Mouse (Mus musculus) v-Abl transformed pro-B cells (cell line): ENCODE results near the gene Bola2.
"Not testable (repeated sequence)": the region's sequence is repeated elsewhere in the genome, so short reads cannot be mapped to it uniquely, and the experiment has no call there.

Experiments used
- in situ Hi-C, 2 experiments: fragments of 400-800 bp; cut with MboI; formaldehyde crosslinking; loops; one replicate each; pipeline ENCODE4 v1.15.1; 2025; ENCODE audit not compliant: unreplicated experiment in 2 of 2

The Bola2 gene

DNA sequence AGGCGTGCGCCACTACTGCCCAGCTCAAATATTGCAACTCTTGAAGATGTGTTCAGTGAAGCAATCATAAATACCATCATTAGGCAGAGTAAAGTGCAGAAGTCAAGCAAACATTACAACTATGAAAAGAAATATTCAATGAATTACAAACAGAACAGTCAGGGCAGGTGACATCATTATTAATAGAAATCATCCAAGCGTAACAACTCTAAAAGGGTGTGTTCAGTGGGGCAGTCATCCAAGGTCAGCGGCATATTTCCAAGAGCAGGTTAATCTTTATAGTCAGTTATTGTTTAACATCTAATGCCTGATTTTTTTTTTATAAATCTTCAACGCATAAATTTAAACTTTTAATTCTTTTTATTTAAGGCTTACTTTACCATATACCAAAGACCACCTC, 14.0 kb upstream of the Bola2 start:
- in situ Hi-C loops: no loop called here

DNA sequence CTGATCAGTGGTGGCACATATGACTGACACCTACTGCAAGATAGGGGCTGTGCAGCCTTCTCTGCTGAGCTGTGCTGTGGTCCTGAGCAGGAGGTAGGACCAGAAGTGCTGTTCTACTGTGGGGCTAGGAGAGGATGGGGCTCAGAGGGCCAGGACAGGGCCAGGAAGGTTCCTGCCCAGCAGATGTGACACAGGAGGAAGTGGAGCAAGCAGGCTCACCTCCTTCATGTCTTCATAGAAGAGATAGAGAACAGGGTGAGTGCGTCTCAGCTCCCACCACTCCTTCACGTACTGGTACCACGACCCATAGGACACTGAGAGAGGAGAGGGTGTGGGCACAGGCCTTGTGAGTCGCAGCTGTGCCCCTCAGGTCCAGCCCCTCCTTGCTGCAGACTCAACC, 7.0 kb upstream of the Bola2 start:
- in situ Hi-C loops: not testable (repeated sequence)

DNA sequence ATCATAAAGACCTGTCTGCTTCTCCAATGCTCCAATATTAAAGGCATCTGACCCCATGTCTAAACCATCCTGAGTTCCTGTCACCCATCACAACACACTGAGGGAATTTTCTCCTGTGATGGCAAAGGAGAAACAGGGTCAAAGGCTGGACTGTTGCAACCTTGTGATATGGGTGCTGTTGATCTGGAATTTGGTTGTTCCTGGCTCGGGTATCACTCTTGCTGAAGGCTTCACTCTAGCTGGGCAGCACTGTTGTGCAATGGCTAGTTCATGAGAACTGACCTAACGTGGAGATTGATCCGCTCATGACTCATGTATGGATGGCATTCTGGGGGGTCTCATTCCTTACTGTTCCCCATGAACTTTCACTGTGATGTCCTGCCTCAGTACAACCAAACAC, 6.2 kb upstream of the Bola2 start:
- in situ Hi-C loops: no loop called here

DNA sequence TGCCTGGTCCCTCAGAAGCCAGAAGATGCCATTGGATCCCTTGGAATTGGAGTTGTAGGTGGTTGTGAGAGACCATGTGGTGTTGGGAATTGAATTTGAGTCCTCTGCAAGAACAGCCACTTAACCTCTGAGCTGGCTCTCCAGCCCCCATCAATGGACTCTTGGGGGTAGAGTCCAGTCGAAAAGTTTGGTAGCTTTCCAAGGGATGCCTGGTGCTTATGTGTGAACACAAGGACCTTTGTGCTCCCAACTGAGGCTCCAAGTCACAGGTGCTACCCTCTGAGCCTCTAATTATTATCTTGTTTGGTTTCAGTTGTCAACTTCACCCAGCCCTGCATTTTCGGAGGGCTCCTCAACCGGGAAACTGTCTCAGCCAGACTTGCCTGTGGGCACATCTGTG, 4.5 kb upstream of the Bola2 start:
- in situ Hi-C loops: loop anchor here (5.0 to 10.0 kb wide), 3 partner anchors 48 to 216 kb away; partner anchors contain the start of gene Sh2b1 (in 1 of the 2)

DNA sequence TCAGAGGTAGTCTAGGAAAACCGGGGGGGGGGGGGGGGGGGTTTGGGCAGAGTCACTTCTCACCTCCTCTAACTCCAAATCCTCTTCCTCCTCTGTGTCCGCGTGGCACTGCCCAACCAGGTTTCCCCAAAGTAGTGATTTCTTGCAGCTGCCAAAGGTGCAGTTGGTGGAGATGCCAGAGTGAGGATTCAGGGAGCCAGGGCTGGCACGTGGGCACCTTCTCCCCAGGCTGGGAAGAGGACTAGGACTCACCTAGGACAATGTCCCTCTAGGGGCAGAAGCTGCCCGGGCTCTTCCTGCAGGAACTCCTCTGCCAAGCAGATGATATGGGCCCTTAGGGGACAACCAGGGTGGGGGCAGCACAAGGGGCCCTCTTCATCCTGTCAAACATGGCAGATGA, 3.5 kb upstream of the Bola2 start:
- in situ Hi-C loops: loop anchor here (5.0 to 10.0 kb wide), 3 partner anchors 49 to 217 kb away; partner anchors contain the start of gene Sh2b1 (in 1 of the 2)

DNA sequence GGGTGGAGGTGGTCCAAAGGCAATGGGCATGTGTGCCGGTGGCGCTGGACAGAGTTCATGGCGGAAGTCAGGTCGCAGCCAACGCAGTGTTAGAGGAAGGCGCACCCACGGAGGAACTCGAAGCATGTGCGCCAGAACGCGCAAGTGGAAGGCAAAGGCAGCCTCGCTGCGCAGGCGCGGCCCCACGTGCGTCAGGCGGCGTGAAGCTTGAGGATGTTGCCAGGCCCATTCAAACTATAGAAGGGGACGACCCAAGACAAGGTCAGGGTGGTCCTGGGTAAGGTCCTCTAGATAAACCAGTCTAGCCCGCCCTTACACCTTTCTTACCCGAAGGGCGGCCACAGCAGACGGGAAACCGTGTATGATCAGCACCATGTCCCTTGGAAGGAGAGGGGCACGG, 2.8 kb upstream of the Bola2 start:
- in situ Hi-C loops: loop anchor here (5.0 to 10.0 kb wide), 3 partner anchors 50 to 218 kb away; partner anchors contain the start of gene Sh2b1 (in 1 of the 2)

DNA sequence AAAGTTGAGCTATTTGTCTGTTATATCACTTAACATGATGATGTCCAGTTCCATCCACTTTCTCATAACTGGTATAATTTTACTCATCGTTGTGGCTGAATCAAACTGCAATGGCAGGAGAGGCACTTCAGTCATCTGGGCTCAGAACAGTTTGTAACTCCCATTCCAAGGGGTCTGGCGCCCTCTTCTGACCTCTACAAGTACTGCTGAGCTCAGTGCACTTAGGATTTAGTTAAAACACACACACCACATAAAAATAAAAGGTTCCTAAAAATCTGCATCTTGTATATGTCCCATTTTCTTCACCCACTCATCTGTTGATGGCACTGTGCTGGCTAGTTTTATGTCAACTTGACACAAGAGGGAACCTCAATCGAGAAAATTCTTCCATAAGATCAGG, 1.9 kb upstream of the Bola2 start:
- in situ Hi-C loops: loop anchor here (5.0 to 10.0 kb wide), 3 partner anchors 51 to 218 kb away; partner anchors contain the start of gene Sh2b1 (in 1 of the 2)

DNA sequence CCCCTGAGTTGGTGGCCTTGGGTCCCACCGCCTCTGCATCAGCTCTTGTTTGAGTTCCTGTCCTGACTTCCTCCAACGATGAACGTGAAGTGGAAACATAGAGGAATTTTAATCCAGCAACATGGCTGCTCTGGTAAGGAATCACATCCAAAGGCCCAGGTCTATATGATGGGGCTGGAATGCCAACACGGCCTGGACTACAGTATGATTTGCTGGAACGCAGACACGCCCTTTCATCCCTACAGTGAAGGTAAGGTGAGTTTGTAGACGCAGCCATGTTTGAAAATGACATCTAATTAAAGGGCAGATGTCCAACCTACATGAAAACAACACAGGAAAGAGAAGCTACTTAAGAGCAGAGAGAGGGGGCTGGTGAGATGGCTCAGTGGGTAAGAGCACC, 1.4 kb upstream of the Bola2 start:
- in situ Hi-C loops: loop anchor here (5.0 to 10.0 kb wide), 3 partner anchors 51 to 219 kb away; partner anchors contain the start of gene Sh2b1 (in 1 of the 2)

DNA sequence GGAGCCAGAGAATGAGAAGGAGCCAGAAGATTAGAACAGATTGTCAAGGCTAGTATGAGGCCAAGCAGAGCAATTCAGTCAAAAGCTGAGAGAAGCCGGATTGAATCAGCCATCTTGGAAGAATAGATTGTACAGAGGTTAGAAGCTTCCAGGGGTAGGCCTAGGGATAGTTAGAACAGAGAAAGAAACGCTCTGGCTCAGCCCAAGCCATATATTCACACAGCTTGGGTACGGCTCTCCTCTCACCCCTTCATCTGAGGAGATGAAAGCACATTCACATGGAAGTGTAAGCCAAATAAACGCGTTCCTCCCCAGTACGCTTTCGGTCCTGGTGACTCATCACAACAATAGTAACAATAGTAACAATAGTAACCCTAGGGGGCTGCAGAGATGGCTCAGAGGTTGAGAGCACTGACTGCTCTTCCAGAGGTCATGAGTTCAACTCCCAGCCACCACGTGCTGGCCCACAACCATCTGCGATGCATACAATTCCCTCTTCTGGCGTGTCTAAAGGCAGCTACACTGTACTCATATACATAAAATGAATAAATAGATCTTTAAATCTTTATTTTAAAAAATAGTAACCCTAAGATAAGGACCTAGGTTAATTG, 655 bp upstream of the Bola2 start:
- in situ Hi-C loops: loop anchor here (5.0 to 10.0 kb wide), 3 partner anchors 52 to 220 kb away; partner anchors contain the start of gene Sh2b1 (in 1 of the 2)

DNA sequence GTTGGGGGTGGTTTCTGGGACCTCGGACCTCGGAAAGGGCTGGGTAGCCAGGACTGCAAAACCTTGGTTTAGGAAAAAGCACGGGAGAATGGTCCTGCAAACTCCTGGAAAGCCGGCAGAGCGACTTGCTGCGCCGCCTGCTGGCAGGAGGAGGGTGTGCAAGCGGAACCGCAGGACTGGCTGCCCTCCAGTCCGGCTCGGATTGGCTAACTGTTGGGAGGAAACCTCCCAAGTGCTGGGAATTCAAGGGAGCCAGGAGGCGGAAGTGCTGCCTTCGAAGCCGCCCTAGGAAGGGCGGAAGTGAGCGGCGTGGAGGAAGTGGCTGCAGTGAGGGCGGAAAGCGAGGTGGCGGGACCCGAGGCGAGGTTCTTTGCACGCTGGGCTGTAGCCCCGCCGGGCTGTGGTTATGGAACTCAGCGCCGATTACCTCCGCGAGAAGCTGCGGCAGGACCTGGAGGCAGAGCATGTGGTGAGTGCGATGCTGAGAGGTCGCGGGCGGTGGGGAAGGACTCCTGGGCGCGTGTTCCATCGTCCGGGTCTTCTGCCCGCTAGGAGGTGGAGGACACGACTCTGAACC, 518 bp downstream of the Bola2 start, which contains the start of gene Slx1b:
Gene Slx1b (minus strand): TSS at position 154 of the 577 bp plus-strand sequence.
- in situ Hi-C loops: loop anchor here in 1 of 2 experiments (10.0 kb wide), 1 partner anchor 221 kb away; the partner anchor contains the start of gene Sh2b1

DNA sequence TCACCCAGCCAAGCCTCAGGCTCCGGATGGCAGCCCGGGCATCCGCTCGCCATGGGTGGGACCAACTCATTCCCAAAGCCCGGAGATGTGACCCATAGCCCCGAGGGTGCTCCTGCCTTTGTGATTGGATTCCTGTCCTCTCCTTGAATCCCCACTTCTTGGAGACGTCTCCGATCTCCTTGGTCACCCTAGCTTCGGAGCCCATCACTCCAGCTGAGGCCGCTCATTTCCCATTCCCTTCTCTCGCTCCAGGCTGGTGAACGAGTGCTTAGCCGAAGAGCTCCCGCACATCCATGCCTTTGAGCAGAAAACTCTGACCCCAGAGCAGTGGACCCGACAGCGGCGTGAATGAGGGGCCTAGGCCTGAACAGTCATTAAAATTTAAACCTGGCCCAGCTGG, 1.1 kb downstream of the Bola2 start:
- in situ Hi-C loops: loop anchor here in 1 of 2 experiments (10.0 kb wide), 1 partner anchor 222 kb away; the partner anchor contains the start of gene Sh2b1

DNA sequence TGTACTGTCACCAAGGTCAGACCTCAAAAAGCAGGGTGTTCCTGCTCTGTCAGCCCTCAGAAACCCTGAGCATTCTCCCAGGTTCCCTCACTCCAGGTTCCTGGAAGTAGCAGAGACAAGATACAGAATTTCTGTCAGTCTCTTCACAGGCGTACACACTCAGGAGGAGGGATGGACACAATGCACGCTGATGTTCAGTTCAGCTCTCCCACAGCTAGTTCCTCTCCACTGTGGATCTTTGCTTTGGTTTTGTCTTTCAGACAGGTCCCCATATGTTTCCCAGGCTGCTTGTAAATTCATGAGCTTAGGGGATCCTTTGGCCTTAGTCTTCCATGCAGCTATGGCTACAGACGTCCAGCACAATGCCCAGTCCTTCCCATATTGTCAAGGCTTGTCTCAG, 1.7 kb downstream of the Bola2 start:
- in situ Hi-C loops: loop anchor here in 1 of 2 experiments (10.0 kb wide), 1 partner anchor 222 kb away; the partner anchor contains the start of gene Sh2b1

DNA sequence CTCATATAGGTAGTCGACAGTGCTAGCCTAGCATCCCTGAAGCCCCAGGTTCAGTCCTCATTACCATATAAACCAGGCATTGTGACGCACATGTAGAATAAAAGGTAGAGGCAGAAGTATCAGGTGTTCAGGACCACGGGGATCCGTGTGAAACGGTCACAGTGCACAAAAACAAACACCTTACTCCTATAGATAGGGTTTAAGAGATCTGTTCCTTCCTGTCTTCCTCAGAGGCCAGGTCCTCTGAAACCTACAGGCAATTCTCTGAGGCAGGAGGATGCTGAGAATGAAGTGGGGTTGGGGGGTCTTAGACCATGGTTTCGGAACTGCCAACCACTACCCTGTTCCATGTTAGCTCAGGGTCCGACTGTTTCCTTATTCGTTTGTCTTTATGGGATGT, 2.6 kb downstream of the Bola2 start:
- in situ Hi-C loops: loop anchor here in 1 of 2 experiments (10.0 kb wide), 1 partner anchor 223 kb away; the partner anchor contains the start of gene Sh2b1

DNA sequence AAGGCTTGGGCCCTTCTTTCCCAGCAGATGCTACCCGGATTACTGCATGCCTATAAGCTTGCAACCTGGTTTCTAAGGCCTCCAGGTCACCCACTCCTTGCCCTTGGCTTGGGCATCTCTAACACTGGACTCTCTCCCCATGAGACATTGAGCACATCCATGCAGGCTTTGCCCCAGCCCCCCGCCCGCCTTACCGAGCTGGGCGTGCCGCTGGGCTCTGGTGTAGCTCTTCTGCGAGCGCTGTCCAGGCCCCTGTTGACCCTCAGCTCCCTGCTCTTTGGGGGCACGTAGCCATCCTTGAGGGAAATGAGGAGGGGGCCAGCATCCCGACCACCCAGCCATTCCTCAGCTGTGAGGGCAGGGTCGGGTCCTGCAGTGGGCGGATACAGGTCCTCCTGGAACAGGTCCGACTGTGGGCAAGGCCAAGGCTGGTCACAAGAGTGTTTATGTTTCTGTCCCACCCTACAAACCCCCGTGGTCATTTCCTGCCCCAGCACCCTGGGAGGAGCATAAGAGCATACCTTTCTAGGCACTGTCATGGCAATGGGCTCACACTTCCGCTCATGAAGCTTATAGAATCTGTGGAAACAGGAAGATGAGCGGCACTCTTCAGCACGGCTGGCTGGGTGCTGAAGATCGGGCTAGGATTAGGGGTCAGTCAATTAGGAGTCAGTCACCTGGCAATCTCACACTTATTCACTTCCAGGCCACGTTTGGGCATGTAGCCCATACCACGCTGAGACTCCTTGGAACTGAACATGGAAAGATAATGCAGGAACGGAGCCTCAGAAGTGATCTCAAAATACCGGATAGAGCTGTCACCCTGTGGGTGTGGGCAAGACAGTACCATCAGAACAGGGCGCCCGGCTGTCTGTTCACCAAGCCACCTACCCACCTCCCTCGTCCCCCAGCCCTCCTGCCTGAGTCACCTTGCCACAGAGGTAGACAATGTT, 5.1 kb downstream of the Bola2 start:
- in situ Hi-C loops: loop anchor here (5.0 kb wide), 2 partner anchors 62 to 77 kb away; partner anchors contain the start of gene Ypel3 (in 1 of the 2)

DNA sequence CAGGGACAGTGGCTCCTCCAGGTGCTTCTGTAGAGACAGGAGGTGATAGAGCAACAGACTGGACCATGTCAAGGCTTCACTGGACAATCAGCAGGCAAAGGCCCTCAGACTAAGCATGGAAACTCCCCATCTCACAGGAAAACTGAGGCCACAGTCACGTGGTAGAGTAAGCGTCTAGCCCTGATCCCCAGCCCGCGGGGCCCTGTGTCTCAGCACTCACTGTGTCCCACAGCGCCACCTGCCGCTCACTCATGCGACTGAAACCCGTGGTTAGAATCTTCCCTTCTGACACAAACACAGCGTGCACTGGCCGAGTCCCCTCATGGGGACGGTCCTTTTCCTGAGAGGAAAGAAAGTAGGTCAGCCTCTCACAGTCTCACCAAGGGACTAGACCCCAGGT, 5.9 kb downstream of the Bola2 start:
- in situ Hi-C loops: loop anchor here (5.0 kb wide), 2 partner anchors 61 to 76 kb away; partner anchors contain the start of gene Ypel3 (in 1 of the 2)

DNA sequence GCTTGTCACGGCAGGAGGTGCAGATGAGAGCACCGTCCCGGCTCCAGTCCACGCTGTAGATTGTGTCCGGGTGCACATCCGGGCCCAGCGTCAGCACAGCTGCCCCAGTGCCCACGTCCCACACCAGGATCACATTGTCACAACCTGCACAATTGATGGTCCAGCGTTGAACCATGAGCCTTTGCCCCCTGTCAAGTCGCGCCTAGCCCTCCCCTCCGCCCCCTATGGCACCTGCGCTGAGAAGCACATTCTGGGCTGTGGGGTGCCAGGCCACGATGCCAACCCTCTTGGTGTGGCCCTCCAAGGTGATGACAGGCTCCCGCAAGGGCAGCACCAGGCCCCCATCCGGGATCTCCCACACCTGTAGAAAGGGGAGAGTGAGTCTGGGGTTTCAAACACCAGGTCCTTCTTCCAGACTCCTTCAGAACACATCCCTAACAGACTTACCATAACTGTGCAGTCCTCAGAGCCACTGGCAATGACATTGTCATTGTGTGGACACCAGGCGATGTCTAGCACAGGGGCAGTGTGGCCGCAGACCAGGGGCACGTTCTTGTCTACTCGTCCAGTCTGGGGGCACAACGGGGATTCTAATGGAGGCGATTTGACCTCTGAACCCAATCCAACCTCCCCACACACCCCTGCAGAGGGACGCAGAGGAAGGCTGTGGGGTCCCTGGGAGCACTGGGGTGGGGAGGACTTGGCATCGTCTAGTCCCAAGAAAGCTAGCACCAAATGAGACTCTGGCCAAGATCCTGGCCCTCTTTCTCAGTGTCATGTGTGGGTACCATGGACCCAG, 6.6 kb downstream of the Bola2 start:
- in situ Hi-C loops: loop anchor here (5.0 kb wide), 2 partner anchors 61 to 76 kb away; partner anchors contain the start of gene Ypel3 (in 1 of the 2)

DNA sequence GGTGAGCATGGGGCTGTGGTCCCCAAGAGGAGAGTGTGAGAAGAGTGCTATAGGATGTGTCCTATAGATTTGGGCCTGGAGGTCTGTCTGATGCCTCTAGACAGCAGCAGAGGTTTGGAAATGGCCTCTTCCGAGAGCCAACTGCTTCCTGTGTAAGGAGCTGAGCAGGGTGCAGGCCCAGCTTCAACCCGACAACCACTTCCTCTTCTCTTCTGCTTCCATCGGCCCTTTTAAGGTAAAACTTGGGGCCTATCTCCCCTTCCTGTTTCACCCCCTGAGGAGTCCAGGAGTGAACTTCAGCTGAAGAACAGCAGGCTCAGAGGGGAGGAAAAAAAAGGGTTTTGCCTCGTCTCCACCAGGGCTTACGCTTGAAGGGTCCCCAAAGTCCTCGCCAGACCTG, 7.2 kb downstream of the Bola2 start:
- in situ Hi-C loops: loop anchor here (5.0 kb wide), 2 partner anchors 60 to 75 kb away; partner anchors contain the start of gene Ypel3 (in 1 of the 2)

DNA sequence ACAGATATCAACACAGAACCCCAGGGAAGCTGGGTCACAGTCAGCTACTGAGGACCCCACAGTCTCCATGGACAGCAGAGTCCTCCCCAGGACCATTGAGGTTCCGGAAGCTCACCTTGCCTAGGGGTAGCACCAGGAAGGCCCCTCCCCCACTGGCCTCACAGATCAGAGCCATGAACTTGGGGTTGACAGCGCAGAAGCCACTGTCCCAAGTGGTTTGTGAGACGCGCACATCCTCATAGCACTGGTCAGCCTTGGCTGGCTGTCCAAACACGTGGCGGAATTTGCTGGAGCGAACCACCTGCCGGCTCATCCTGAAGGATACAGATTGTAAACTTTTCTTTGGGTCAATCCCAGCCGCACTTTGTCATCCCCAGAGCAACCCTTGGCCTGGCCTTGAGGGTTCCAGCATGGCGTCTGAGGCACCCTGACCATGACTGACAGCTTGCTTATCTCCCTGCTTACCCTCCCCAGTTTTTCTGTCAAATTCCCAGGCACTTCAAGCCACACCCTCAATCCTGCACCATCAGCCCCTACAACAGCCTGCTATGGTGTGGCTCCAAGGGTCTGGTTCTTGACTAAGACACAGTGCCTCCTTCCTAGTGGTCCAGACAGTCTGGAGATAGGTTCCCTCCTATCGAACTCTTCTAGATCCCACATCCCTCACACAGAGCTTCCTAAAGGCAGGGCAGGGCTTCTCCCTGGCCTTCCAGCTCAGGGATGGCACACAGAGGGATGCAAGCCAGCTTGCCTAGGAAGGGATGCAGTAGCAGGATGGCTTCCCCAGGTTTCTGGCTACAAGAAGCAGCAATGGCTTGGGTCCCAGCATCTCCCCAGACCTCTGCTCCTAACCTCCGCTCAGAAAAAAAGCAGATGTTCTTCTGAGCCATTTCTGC, 7.9 kb downstream of the Bola2 start:
- in situ Hi-C loops: loop anchor here (5.0 kb wide), 2 partner anchors 59 to 74 kb away; partner anchors contain the start of gene Ypel3 (in 1 of the 2)
